Mouse (Mus musculus) hindbrain, embryonic 12.5 days (tissue): ENCODE measurements around the gene Fyco1. TPM values are rescaled to one million over a fixed set of nuclear protein-coding genes. Genes with fewer than 3 reads are reported as not detected.

ENCODE experiments used
- ATAC-seq: fragments of 200-750 bp; cut with Nextera tagmentation; 2 replicates; pipeline ENCODE4 v1.8.0; 2017; ENCODE audit warnings: moderate TSS enrichment; ENCODE audit not compliant: low FRiP score
- H3K27ac ChIP-seq: fragments of 300-500 bp; sonication (generic); 2 replicates; pipeline ENCODE4 v1.5.1; 2016; ENCODE audit warnings: mild to moderate bottlenecking
- H3K27me3 ChIP-seq: fragments of 300-500 bp; sonication (generic); 2 replicates; pipeline ENCODE4 v1.6.1; 2016; ENCODE audit warnings: mild to moderate bottlenecking
- H3K36me3 ChIP-seq: fragments of 300-500 bp; sonication (generic); 2 replicates; pipeline ENCODE4 v1.6.1; 2016; ENCODE audit warnings: mild to moderate bottlenecking
- H3K4me1 ChIP-seq: fragments of 300-500 bp; sonication (generic); 2 replicates; pipeline ENCODE4 v1.6.1; 2016
- H3K4me2 ChIP-seq: fragments of 300-500 bp; sonication (generic); replicated peaks from 2 replicates; pipeline ENCODE4 v1.6.1; 2016; ENCODE audit warnings: mild to moderate bottlenecking
- H3K4me3 ChIP-seq: fragments of 300-500 bp; sonication (generic); 2 replicates; pipeline ENCODE4 v1.5.1; 2016; ENCODE audit warnings: mild to moderate bottlenecking
- H3K9ac ChIP-seq: fragments of 300-500 bp; sonication (generic); 2 replicates; pipeline ENCODE4 v1.6.1; 2016; ENCODE audit warnings: mild to moderate bottlenecking, moderate library complexity
- H3K9me3 ChIP-seq: fragments of 300-500 bp; sonication (generic); replicated peaks from 2 replicates; pipeline ENCODE4 v1.6.1; 2016; ENCODE audit warnings: mild to moderate bottlenecking
- whole genome bisulfite sequencing: fragments of 180-500 bp; shearing (Covaris S2); methylation state at CpG from one replicate; pipeline ENCODE4 v1.1.7; 2016; 5-methylcytosine and 5-hydroxymethylcytosine counted together
- polyA plus RNA-seq: library from polyadenylated mRNA; unstranded; fragments of >200 nt; fragmentation: Nextera tagmentation; extraction: Ambion mirVana; gene quantifications from 2 replicates; pipeline ENCODE4 v1.2.1, GENCODE M21; 2016

Fyco1 gene
- polyA plus RNA-seq, 1 experiment from 2014 or later, result 12.2 TPM

DNA sequence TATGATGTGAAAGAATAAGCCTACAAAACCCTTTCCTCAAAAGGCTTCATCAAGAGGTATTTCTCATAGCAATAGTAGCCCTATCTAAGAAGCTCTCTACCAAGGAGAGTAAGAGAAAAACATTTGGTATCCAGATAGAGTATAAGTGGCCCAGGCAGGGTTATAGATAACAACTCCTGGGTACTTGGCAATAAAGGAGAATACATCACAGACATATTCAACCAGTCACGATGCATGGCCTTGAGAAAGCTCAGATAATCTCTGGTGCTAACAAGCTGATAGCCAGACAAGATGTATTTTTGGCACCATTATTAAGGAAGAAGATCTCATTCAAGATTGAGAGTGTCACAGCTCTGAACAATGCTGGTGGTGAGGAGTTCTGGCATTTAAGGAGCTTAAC, 5.2 kb downstream of the Fyco1 start:
- Histone ChIP-seq H3K27me3 (no peaks in the 10 kb centered on the region), H3K36me3 (peaks cover 3% of the 10 kb centered on the region; the same call in 1 of the 2 replicates), H3K9me3 (no peaks in the 10 kb centered on the region), H3K27ac (no peak overlapping the region), H3K4me1 (peaks cover 11% of the 10 kb centered on the region; the same call in 1 of the 2 replicates), H3K9ac (no peak overlapping the region), H3K4me2 (no peak overlapping the region), H3K4me3 (no peak overlapping the region)
- ATAC-seq, result no peak
- 89% methylated on average over 1 of the region's 1 CpGs for WGBS

DNA sequence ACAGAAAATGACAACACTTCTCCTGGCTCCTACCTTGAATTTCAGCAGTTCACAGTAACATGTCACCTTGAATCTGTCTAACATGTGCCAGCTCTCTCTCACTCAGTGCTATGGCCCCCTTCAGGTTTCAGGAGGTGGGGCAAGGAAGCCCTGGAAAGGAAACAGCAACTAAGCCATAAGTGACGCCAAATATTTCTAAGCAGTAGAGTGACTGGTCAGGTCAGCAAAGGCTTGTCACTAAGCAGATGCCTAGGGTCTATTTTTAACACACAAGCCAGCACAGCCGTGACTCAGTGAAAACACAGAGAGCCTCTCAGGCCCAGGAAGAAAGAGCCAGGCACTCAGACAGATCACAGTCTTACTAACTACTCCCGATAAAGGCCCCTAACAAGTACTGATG, 6.6 kb downstream of the Fyco1 start:
- Histone ChIP-seq H3K36me3 (peaks cover 7% of the 10 kb centered on the region; the same call in 1 of the 2 replicates), H3K4me1 (peaks cover 2% of the 10 kb centered on the region; the same call in 1 of the 2 replicates), H3K4me2 (no peak overlapping the region), H3K9me3 (no peaks in the 10 kb centered on the region), H3K27ac (no peak overlapping the region), H3K27me3 (no peaks in the 10 kb centered on the region), H3K4me3 (no peak overlapping the region), H3K9ac (no peak overlapping the region)
- 70% methylated on average over 3 of the region's 3 CpGs for WGBS
- no peak for ATAC-seq

DNA sequence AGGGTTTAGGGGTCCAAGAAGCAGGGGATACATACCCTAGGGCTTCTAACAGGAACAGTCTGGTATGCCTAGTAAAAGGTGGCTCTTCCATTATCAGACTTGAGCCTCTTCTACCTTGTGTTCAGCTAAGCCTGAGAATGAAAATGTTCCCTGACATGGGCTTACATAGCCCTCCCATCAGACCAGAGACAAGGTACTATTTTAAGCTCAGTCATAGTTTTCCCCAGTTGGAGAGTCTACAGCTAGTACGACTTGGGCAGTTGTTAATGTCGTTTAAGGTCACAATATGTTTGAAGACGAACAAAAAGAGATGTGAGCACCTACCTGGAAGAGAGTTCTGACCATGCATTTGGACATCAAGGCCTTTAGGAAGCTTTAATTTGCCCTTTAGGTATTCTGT, 7.2 kb downstream of the Fyco1 start:
- H3K4me2 ChIP-seq, result no peak overlapping the region
- H3K27ac ChIP-seq, result no peak overlapping the region
- H3K4me1 ChIP-seq, result no peaks in the 10 kb centered on the region
- no peaks in the 10 kb centered on the region for H3K9me3 ChIP-seq
- no peak overlapping the region for H3K9ac ChIP-seq
- no peak overlapping the region for H3K4me3 ChIP-seq
- no peak for ATAC-seq
- peaks cover 8% of the 10 kb centered on the region; the same call in 1 of the 2 replicates for H3K36me3 ChIP-seq
- WGBS, result 92% methylated on average over 3 of the region's 3 CpGs
- no peaks in the 10 kb centered on the region for H3K27me3 ChIP-seq

DNA sequence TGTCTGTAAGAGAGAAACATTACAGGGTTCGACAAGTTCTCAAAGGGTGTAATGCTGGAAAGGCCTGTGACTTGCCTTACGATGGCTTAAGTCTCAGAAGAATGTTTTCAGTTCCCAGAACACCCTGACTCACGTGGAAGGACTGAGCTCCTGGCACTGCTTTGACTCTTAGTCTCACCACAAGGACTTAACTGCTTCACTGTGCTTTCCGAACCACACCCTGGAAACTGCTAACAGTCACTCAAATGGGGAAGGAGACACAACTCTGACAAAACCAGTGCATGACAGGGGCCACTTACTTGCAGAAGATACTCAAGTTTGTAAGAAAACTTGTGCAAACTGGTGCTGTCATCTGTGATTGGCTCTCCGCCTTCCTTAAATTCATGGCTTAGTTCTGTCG, 11.5 kb downstream of the Fyco1 start:
- no peak overlapping the region for H3K9ac ChIP-seq

DNA sequence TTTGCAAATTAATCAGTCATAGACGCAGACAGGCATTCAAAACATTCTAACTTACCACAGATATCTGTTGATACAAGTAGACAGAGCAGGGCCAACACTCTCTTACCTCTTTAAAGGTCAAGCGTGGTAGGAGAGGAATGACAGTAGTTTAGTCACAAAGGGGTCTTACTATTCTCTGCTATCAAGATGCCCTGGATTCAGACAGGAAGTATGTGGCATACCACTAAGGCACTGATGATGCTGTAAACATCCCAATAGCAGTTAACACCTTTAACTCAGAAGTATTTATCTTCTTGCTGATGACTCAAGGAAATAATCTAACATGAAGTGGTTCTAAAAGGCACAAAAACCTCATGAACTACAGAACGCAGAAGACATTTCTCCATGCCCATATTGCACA, 15.8 kb downstream of the Fyco1 start:
- ATAC-seq, result no peak
- 97% methylated on average over 3 of the region's 3 CpGs for WGBS
- peaks cover 33% of the 10 kb centered on the region; the same call in 1 of the 2 replicates for H3K36me3 ChIP-seq
- H3K27me3 ChIP-seq, result no peaks in the 10 kb centered on the region
- no peak overlapping the region for H3K4me3 ChIP-seq
- H3K4me1 ChIP-seq, result no peaks in the 10 kb centered on the region
- H3K9ac ChIP-seq, result no peak overlapping the region
- H3K4me2 ChIP-seq, result no peak overlapping the region
- no peaks in the 10 kb centered on the region for H3K9me3 ChIP-seq
- H3K27ac ChIP-seq, result no peak overlapping the region

More for the DNA sequence above, 11.5 kb downstream of the Fyco1 start:
- H3K27me3 ChIP-seq, result no peaks in the 10 kb centered on the region
- H3K4me1 ChIP-seq, result no peaks in the 10 kb centered on the region
- ATAC-seq, result no peak
- H3K9me3 ChIP-seq, result no peaks in the 10 kb centered on the region
- H3K4me2 ChIP-seq, result no peak overlapping the region
- no peak overlapping the region for H3K4me3 ChIP-seq
- WGBS, result 94% methylated on average over 6 of the region's 6 CpGs
- H3K36me3 ChIP-seq, result peaks cover 30% of the 10 kb centered on the region
- H3K27ac ChIP-seq, result no peak overlapping the region

DNA sequence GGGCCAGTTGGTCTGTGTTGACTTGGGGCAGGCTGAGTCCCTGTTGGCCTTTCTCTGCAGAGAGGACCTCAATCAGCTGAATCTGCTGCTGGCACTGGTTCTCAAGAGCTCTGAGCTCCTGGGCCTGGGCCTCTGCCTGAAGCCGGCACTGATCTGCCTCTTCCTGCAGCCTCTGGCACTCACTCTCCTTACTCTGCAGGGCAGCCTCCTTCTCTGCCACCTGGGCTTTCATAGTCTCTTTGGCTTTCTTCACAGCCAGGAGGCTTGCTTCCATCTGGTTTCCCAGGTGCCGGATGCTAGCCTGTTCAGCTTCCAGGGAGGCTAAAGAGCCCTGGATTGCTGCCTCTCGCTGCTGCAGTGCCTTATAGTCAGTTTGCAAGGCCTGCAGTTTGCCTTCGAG, 22.8 kb downstream of the Fyco1 start:
- H3K4me1 ChIP-seq, result no peaks in the 10 kb centered on the region
- H3K4me2 ChIP-seq, result no peak overlapping the region
- H3K27ac ChIP-seq, result no peak overlapping the region
- no peaks in the 10 kb centered on the region for H3K9me3 ChIP-seq
- H3K27me3 ChIP-seq, result no peaks in the 10 kb centered on the region
- WGBS, result 96% methylated on average over 4 of the region's 4 CpGs
- no peak overlapping the region for H3K9ac ChIP-seq
- peaks cover 42% of the 10 kb centered on the region for H3K36me3 ChIP-seq
- no peak for ATAC-seq
- no peak overlapping the region for H3K4me3 ChIP-seq

DNA sequence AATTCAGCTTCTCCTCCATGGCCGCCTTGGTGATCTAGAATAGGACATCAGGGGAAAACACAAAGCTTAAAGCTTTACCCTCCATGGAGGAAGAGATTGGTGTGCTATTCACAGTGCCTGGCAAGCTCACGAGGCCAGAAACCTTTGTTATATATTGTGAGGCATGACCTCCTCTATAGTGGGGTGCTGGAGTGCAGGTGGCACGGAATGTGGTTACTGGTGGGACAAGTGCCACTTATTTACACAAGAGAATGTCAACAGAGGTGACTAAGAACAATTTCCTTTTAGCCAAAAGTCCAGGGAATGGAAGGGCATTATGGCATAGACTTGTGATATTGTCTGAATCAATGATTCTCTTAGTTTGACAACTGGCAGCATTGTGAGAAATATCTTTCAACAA, 25.1 kb downstream of the Fyco1 start:
- Histone ChIP-seq H3K36me3 (peaks cover 61% of the 10 kb centered on the region), H3K9me3 (no peaks in the 10 kb centered on the region), H3K9ac (no peak overlapping the region), H3K27ac (no peak overlapping the region), H3K4me2 (no peak overlapping the region), H3K4me3 (no peak overlapping the region), H3K27me3 (no peaks in the 10 kb centered on the region), H3K4me1 (no peaks in the 10 kb centered on the region)
- ATAC-seq, result no peak
- WGBS, result 89% methylated on average over 3 of the region's 3 CpGs

DNA sequence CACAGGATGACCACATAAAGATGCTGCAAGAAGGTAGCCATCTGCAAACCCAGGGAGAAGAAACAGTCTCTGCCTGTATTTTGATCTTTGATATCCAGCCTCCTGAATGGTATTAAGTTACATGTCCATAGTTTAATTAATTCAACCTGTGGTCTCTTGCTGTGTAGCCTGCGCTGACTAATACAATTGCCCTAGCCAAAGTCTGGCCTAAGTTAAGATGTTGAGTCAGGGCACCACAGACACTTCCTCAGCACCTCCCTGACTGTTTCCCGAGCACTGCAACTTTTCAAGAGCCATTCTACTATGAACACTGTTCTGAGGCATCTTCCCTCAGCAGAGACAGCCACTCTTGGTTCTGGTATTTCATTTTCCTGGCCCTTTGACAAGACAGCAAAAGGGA, 33.1 kb downstream of the Fyco1 start:
- Histone ChIP-seq H3K9ac (no peak overlapping the region), H3K4me1 (no peaks in the 10 kb centered on the region), H3K4me3 (no peak overlapping the region), H3K4me2 (no peak overlapping the region), H3K27ac (no peak overlapping the region), H3K9me3 (no peaks in the 10 kb centered on the region), H3K27me3 (no peaks in the 10 kb centered on the region), H3K36me3 (peaks cover 51% of the 10 kb centered on the region)
- no peak for ATAC-seq
- 73% methylated on average over 2 of the region's 2 CpGs for WGBS

DNA sequence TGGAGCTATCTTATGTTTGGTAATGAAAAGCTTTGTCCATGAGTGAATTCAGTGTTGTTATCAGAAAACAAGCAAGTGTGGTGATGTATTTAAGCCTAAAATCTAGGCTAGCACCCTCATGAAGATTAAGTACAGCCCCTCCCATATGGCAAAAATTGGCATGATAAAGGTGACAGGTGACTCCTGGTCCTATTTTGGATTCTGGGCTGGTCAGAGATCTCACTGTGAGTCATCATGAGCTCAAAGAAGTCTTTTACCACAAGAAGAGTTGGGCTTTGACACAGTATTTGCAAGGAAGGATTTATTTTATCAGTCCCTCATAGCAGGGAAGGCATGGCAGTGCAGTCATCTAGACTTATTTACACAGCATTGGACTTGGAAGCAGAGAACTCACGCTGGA, 35.7 kb downstream of the Fyco1 start:
- H3K36me3 ChIP-seq, result peaks cover 29% of the 10 kb centered on the region

DNA sequence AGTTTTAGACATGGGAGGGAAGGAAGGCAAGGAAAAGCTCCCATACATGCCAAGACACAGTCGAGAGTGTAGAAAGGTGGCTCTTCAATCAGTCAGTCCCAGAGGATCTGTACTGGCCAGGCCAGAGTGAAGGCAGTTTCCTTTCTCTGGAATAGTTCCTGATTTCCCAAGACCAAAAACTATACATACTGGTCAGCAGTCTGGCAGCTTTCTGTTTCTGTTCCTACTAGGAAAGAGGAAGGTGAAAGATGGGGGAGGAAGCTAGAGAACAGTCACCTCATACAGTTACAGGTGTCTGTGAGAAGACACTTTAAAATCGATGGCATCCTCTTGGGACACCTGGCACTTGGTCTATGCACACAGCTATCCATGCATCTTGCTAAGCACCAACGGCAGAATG, 36.3 kb downstream of the Fyco1 start:
- Histone ChIP-seq H3K4me3 (no peak overlapping the region), H3K27me3 (no peaks in the 10 kb centered on the region), H3K9me3 (no peaks in the 10 kb centered on the region), H3K27ac (no peak overlapping the region), H3K4me1 (no peaks in the 10 kb centered on the region), H3K36me3 (peaks cover 30% of the 10 kb centered on the region), H3K4me2 (no peak overlapping the region), H3K9ac (no peak overlapping the region)
- no peak for ATAC-seq
- WGBS, result 94% methylated on average over 3 of the region's 3 CpGs

More for the DNA sequence above, 35.7 kb downstream of the Fyco1 start:
- Histone ChIP-seq H3K9me3 (no peaks in the 10 kb centered on the region), H3K4me2 (no peak overlapping the region), H3K27me3 (no peaks in the 10 kb centered on the region), H3K4me3 (no peak overlapping the region), H3K27ac (no peak overlapping the region), H3K9ac (no peak overlapping the region), H3K4me1 (no peaks in the 10 kb centered on the region)
- WGBS, result 83% methylated on average over 1 of the region's 1 CpGs
- ATAC-seq, result no peak

DNA sequence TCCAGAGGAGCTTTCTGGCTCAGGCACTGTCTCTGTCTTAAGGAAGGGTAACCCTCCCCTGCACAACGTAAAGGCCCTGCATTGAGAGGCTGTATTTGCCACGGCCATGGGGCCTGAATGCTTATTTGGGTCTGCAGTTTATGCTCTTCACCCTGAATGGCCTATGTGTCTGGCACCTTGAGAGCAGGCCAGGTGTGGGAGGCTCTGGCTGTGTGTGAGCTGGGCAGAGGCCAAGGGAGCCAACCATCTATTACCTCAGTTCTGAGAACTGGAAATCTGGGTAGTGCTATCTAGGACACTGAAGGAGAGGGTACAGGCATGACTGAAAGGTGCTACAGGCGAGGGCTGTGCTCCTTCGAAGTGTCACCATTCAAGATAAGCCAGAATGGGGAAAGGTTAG, 36.9 kb downstream of the Fyco1 start:
- WGBS, result 87% methylated on average over 4 of the region's 4 CpGs
- Histone ChIP-seq H3K4me3 (no peak overlapping the region), H3K4me1 (no peaks in the 10 kb centered on the region), H3K27me3 (no peaks in the 10 kb centered on the region), H3K4me2 (no peak overlapping the region), H3K36me3 (peaks cover 35% of the 10 kb centered on the region), H3K27ac (no peak overlapping the region), H3K9me3 (no peaks in the 10 kb centered on the region), H3K9ac (no peak overlapping the region)
- no peak for ATAC-seq

DNA sequence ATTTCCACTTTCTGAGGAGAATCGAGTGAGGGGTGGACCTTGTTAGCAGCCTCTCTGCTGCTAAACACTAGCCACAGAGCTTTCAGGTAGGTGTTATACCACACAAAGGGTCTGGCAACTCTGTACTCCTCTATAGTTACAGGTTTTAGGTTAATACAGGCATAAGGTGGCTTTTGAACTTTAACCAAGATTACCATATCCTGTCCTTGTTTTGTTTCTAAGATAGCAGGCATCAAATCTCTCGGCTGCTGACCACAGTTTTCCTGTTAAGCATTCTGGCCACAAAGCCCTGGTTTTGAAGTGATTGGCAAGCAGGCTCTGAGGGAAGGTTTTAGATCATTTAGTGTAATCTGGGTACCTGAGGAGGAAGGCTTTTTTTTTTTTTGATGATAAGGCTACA, 37.4 kb downstream of the Fyco1 start:
- ATAC-seq, result no peak
- peaks cover 35% of the 10 kb centered on the region for H3K36me3 ChIP-seq
- no peak overlapping the region for H3K27ac ChIP-seq
- no peaks in the 10 kb centered on the region for H3K27me3 ChIP-seq
- H3K9ac ChIP-seq, result no peak overlapping the region
- no peaks in the 10 kb centered on the region for H3K4me1 ChIP-seq
- H3K9me3 ChIP-seq, result no peaks in the 10 kb centered on the region
- WGBS, result 94% methylated on average over 2 of the region's 2 CpGs
- H3K4me3 ChIP-seq, result no peak overlapping the region
- H3K4me2 ChIP-seq, result no peak overlapping the region

DNA sequence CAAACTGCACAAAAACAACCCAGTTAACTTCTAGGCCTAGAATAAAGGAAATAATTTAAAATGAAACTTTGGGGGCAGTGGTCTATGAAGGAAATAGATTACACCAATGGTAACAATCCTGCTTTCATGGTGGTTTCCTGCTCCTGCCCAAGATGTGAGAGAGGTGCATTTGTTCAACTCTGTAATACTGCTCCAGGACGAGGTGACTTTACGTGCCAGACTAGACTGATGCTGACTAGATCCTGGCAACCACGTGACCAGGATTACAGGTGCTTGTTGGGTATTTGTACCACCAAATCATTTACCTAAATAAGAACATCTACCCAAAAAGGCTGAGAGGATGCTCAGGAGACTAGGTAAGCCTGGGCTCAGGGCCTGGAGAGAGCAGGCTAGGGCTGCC, 39.9 kb downstream of the Fyco1 start:
- H3K9me3 ChIP-seq, result no peaks in the 10 kb centered on the region
- no peak overlapping the region for H3K4me3 ChIP-seq
- no peak overlapping the region for H3K9ac ChIP-seq
- H3K4me1 ChIP-seq, result no peaks in the 10 kb centered on the region
- no peaks in the 10 kb centered on the region for H3K27me3 ChIP-seq
- no peak overlapping the region for H3K4me2 ChIP-seq
- no peak overlapping the region for H3K27ac ChIP-seq
- H3K36me3 ChIP-seq, result peaks cover 21% of the 10 kb centered on the region
- 91% methylated on average over 3 of the region's 3 CpGs for WGBS
- ATAC-seq, result no peak
